Mouse (Mus musculus): Measurements from ENCODE around the gene Mreg.

Mreg gene

GRCm38 (mm10) chr1:72123434-72124297, 88.4 kb downstream of the Mreg start:
- DNase-seq (ENCODE audit: low spot score) = peak; percentile 33

- no peak for DNase-seq (ENCODE audit: low spot score)
Measured at GRCm38 (mm10) chr1:72121608-72122185, 90.4 kb downstream of the Mreg start.

GRCm38 (mm10) chr1:72119981-72120380, 92.1 kb downstream of the Mreg start:
- no peak for DNase-seq (ENCODE audit: low spot score)

- no peak for DNase-seq (ENCODE audit: low spot score)
Measured at GRCm38 (mm10) chr1:72114206-72114605, 97.9 kb downstream of the Mreg start.

Measured in ovary, adult 18-20 months (tissue).